Mouse (Mus musculus): ENCODE results near the gene Olfr1115. TPM values are rescaled to one million over a fixed set of nuclear protein-coding genes. Genes with fewer than 3 reads are reported as not detected.
"Not testable (repeated sequence)": the region's sequence is repeated elsewhere in the genome, so short reads cannot be mapped to it uniquely, and the experiment has no call there.

Olfr1115 gene
- not detected in 2 replicates for polyA plus RNA-seq (2016; fragmentation: Nextera tagmentation; extraction: Ambion mirVana)

- H3K36me3 ChIP-seq: no peaks in the 10 kb centered on the region
- H3K27ac ChIP-seq (replicated peaks): no peak within 1 kb of the TSS
- H3K27me3 ChIP-seq (ENCODE audit: low read depth, poor library complexity, severe bottlenecking): no peaks in the 10 kb centered on the region
- no peak within 1 kb of the TSS for H3K4me3 ChIP-seq
- no peaks in the 10 kb centered on the region for H3K9me3 ChIP-seq (replicated peaks)
- H3K4me1 ChIP-seq: no peaks in the 10 kb centered on the region
- DNase-seq (ENCODE audit: low spot score): no peak
- 88% methylated on average over 2 of the region's 2 CpGs for WGBS
Observed at GRCm38 (mm10) chr2:87247713-87248112, at the start of gene Olfr1115. Gene Olfr1115, plus strand, starts transcription at chr2:87248013.

GRCm38 (mm10) chr2:87208670-87209069 is 39.1 kb upstream of the Olfr1115 start, which contains the start of gene Olfr1113:
Gene Olfr1113, plus strand, starts transcription at chr2:87208970.
- Histone ChIP-seq H3K36me3 (no peaks in the 10 kb centered on the region), H3K27me3 (ENCODE audit: low read depth, poor library complexity, severe bottlenecking) (no peaks in the 10 kb centered on the region), H3K4me1 (no peaks in the 10 kb centered on the region), H3K4me3 (no peak within 1 kb of the TSS), H3K27ac (replicated peaks) (no peak within 1 kb of the TSS), H3K9me3 (replicated peaks) (no peaks in the 10 kb centered on the region)
- WGBS: 84% methylated on average over 2 of the region's 2 CpGs
- no peak for DNase-seq (ENCODE audit: low spot score)

GRCm38 (mm10) chr2:87267234-87267633 is 19.4 kb downstream of the Olfr1115 start, which contains the start of gene Olfr1116:
Gene Olfr1116, plus strand, starts transcription at chr2:87267534.
- no peak within 1 kb of the TSS for H3K4me3 ChIP-seq
- H3K27me3 ChIP-seq (ENCODE audit: low read depth, poor library complexity, severe bottlenecking): no peaks in the 10 kb centered on the region
- WGBS: 87% methylated on average over 1 of the region's 1 CpGs
- peaks cover 6% of the 10 kb centered on the region; the same call in 1 of the 2 replicates for H3K9me3 ChIP-seq (replicated peaks)
- H3K4me1 ChIP-seq: no peaks in the 10 kb centered on the region
- no peak for DNase-seq (ENCODE audit: low spot score)
- no peaks in the 10 kb centered on the region for H3K36me3 ChIP-seq
- H3K27ac ChIP-seq (replicated peaks): no peak within 1 kb of the TSS

- H3K4me3 ChIP-seq; DNase-seq (ENCODE audit: low spot score): not testable (repeated sequence)
Observed at GRCm38 (mm10) chr2:87293977-87294376, 46.2 kb downstream of the Olfr1115 start.

More at GRCm38 (mm10) chr2:87293977-87294376, 46.2 kb downstream of the Olfr1115 start:
- not testable (repeated sequence) for H3K36me3 ChIP-seq; H3K27ac ChIP-seq (replicated peaks); H3K9me3 ChIP-seq (replicated peaks); H3K27me3 ChIP-seq (ENCODE audit: low read depth, poor library complexity, severe bottlenecking); H3K4me1 ChIP-seq

Small RNAs within 50 kb of the gene (microRNA-seq; reads per million reads assigned to microRNA genes)
- gene Gm27438: not detected

Other genes with a start within 250 kb of the Olfr1115 start
- gene Olfr1102, start 249.6 kb upstream of the Olfr1115 start, polyA plus RNA-seq (2016; fragmentation: Nextera tagmentation; extraction: Ambion mirVana): not detected in 2 replicates
- not detected in 2 replicates for gene Olfr1104, start 220.9 kb upstream of the Olfr1115 start, polyA plus RNA-seq (2016; fragmentation: Nextera tagmentation; extraction: Ambion mirVana)
- gene Olfr1105, start 211.5 kb upstream of the Olfr1115 start, polyA plus RNA-seq (2016; fragmentation: Nextera tagmentation; extraction: Ambion mirVana): not detected in 2 replicates
- not detected in 2 replicates for gene Olfr1106, start 195.7 kb upstream of the Olfr1115 start, polyA plus RNA-seq (2016; fragmentation: Nextera tagmentation; extraction: Ambion mirVana)
- gene Olfr1107, start 172.2 kb upstream of the Olfr1115 start, polyA plus RNA-seq (2016; fragmentation: Nextera tagmentation; extraction: Ambion mirVana): not detected in 2 replicates
- gene Olfr1109, start 152.0 kb upstream of the Olfr1115 start, polyA plus RNA-seq (2016; fragmentation: Nextera tagmentation; extraction: Ambion mirVana): not detected in 2 replicates
- not detected in 2 replicates for gene Olfr259, start 133.4 kb upstream of the Olfr1115 start, polyA plus RNA-seq (2016; fragmentation: Nextera tagmentation; extraction: Ambion mirVana)
- gene Olfr1110, start 107.7 kb upstream of the Olfr1115 start, polyA plus RNA-seq (2016; fragmentation: Nextera tagmentation; extraction: Ambion mirVana): not detected in 2 replicates
- not detected in 2 replicates for gene Olfr1111, start 95.4 kb upstream of the Olfr1115 start, polyA plus RNA-seq (2016; fragmentation: Nextera tagmentation; extraction: Ambion mirVana)
- gene Olfr1112, start 60.2 kb upstream of the Olfr1115 start, polyA plus RNA-seq (2016; fragmentation: Nextera tagmentation; extraction: Ambion mirVana): not detected in 2 replicates
- not detected in 2 replicates for gene Olfr1113, start 39.0 kb upstream of the Olfr1115 start, polyA plus RNA-seq (2016; fragmentation: Nextera tagmentation; extraction: Ambion mirVana)
- gene Olfr1116, start 19.5 kb downstream of the Olfr1115 start, polyA plus RNA-seq (2016; fragmentation: Nextera tagmentation; extraction: Ambion mirVana): not detected in 2 replicates
- not detected in 2 replicates for gene Olfr1118, start 59.6 kb downstream of the Olfr1115 start, polyA plus RNA-seq (2016; fragmentation: Nextera tagmentation; extraction: Ambion mirVana)
- not detected in 2 replicates for gene Olfr1120, start 106.8 kb downstream of the Olfr1115 start, polyA plus RNA-seq (2016; fragmentation: Nextera tagmentation; extraction: Ambion mirVana)
- gene Olfr1121, start 121.9 kb downstream of the Olfr1115 start, polyA plus RNA-seq (2016; fragmentation: Nextera tagmentation; extraction: Ambion mirVana): not detected in 2 replicates
- gene Olfr1122, start 137.8 kb downstream of the Olfr1115 start, polyA plus RNA-seq (2016; fragmentation: Nextera tagmentation; extraction: Ambion mirVana): 0.02 TPM in 1 of 2 replicates, not detected in the other
- not detected in 2 replicates for gene Olfr1123, start 168.6 kb downstream of the Olfr1115 start, polyA plus RNA-seq (2016; fragmentation: Nextera tagmentation; extraction: Ambion mirVana)
- 0.06 and 0.07 TPM in 2 replicates for gene Olfr1124, start 182.3 kb downstream of the Olfr1115 start, polyA plus RNA-seq (2016; fragmentation: Nextera tagmentation; extraction: Ambion mirVana)
- gene Olfr1126, start 205.9 kb downstream of the Olfr1115 start, polyA plus RNA-seq (2016; fragmentation: Nextera tagmentation; extraction: Ambion mirVana): not detected in 2 replicates
- gene Pramel7, start 249.1 kb downstream of the Olfr1115 start, polyA plus RNA-seq (2016; fragmentation: Nextera tagmentation; extraction: Ambion mirVana): not detected in 2 replicates